In the genomic region with DNA sequence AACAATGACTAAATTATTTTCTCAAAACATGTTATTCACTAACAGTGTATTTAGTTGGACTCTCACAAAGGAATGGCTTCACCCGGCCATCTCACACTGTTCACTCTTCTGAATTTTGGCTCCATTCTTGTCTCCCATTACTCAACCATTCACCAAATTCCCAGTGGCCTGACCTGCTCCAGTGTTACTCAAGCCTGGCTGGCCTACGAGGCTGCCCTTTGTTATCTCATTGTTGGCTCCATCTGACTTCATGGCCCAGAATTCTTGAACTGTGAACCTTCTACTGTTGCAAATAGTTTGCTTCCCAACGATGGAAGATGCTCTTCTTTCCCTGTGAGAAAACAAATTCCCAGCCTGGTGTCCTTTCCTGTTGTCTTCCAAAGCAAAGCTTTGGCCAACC, we compare ENCODE assay signal across 21 mouse cellular contexts. TPM values are rescaled to one million over a fixed set of nuclear protein-coding genes. Genes with fewer than 3 reads are reported as not detected.
DNase-seq lines count a peak whose midpoint lies in the region; ATAC-seq lines count a peak whose summit lies in the region.
"Had no signal": no experiment of that assay in that cellular context is flagged by ENCODE, and none has a peak within 500 bp of the region (broad histone marks: within the 10 kb centered on the region; RNA-seq: fewer than 3 reads in every experiment).

No protein-coding gene starts in this region.

- ATAC-seq in kidney, embryonic 15.5 days (replicated peaks; ENCODE audit: low FRiP score): no peak
- ATAC-seq: forebrain, embryonic 14.5 days; intestine, postnatal 0 days had no signal

- no peaks in the 10 kb centered on the region for H3K36me3 ChIP-seq in kidney, embryonic 15.5 days
- H3K36me3 ChIP-seq: embryonic facial prominence, embryonic 15.5 days; hindbrain, embryonic 12.5 days; limb, embryonic 13.5 days; lung, embryonic 15.5 days; midbrain, embryonic 10.5 days; stomach, embryonic 15.5 days had no signal

- WGBS in kidney, embryonic 15.5 days: 82% methylated on average over 3 of the region's 3 CpGs

- H3K9ac ChIP-seq in kidney, embryonic 15.5 days: no peak overlapping the region
- H3K9ac ChIP-seq: embryonic facial prominence, embryonic 15.5 days; hindbrain, embryonic 12.5 days; limb, embryonic 13.5 days; liver, embryonic 14.5 days; lung, embryonic 15.5 days; stomach, embryonic 15.5 days had no signal

- no peaks in the 10 kb centered on the region for H3K4me1 ChIP-seq in kidney, embryonic 15.5 days
- H3K4me1 ChIP-seq: hindbrain, embryonic 12.5 days; limb, embryonic 13.5 days; lung, embryonic 15.5 days; midbrain, embryonic 10.5 days; stomach, embryonic 15.5 days had no signal

- no peaks in the 10 kb centered on the region for H3K9me3 ChIP-seq in kidney, embryonic 15.5 days (replicated peaks)
- H3K9me3 ChIP-seq: embryonic facial prominence, embryonic 15.5 days; hindbrain, embryonic 12.5 days; limb, embryonic 13.5 days; lung, embryonic 15.5 days; midbrain, embryonic 10.5 days; stomach, embryonic 15.5 days had no signal

- H3K27me3 ChIP-seq in kidney, embryonic 15.5 days: no peaks in the 10 kb centered on the region
- H3K27me3 ChIP-seq: embryonic facial prominence, embryonic 15.5 days; hindbrain, embryonic 12.5 days; limb, embryonic 13.5 days; lung, embryonic 15.5 days; stomach, embryonic 15.5 days had no signal

- H3K27ac ChIP-seq in kidney, embryonic 15.5 days: no peak overlapping the region
- H3K27ac ChIP-seq: embryonic facial prominence, embryonic 15.5 days; hindbrain, embryonic 12.5 days; limb, embryonic 13.5 days; liver, embryonic 14.5 days; lung, embryonic 15.5 days; midbrain, embryonic 10.5 days; stomach, embryonic 15.5 days had no signal

- H3K4me3 ChIP-seq in kidney, embryonic 15.5 days (replicated peaks): no peak overlapping the region
- H3K4me3 ChIP-seq: embryonic facial prominence, embryonic 15.5 days; hindbrain, embryonic 12.5 days; limb, embryonic 13.5 days; lung, embryonic 15.5 days; midbrain, embryonic 10.5 days; stomach, embryonic 15.5 days had no signal

- no peak overlapping the region for H3K4me2 ChIP-seq in kidney, embryonic 15.5 days
- H3K4me2 ChIP-seq: embryonic facial prominence, embryonic 15.5 days; hindbrain, embryonic 12.5 days; limb, embryonic 13.5 days; lung, embryonic 15.5 days; stomach, embryonic 15.5 days had no signal

- DNase-seq in adrenal gland, adult 8-10 months: peak; percentile 3
- no peak for DNase-seq in adrenal gland, adult 18-20 months (ENCODE audit: low spot score in 2 of 2)
- peak; percentile 95 for DNase-seq in heart, adult 11 months
- no peak for DNase-seq in heart, postnatal 4 days
- DNase-seq in kidney, adult 9 months: peak; percentile 4
- peak; percentile 87 for DNase-seq in adipocyte (ENCODE audit: low spot score)
- no peak for DNase-seq in testis, postnatal 14 days (ENCODE audit: low spot score)
- DNase-seq: cerebellum, adult 9-10 months; kidney, postnatal 4 days; thymus, adult 2 months; thymus, postnatal 4 days had no signal

RNA-seq across cellular contexts. Expression of a gene that starts 18.2 kb away (rescaled TPM):
- total RNA-seq in adrenal gland, adult 8-10 months (2022): 10 to 100 TPM in 2 of 4 experiments, 1 to 10 TPM in 2; 9.3 to 15.2 (median 11.9) TPM
- 10 to 100 TPM; 12.1 to 23.2 TPM for total RNA-seq in adrenal gland, adult 18-20 months (2021)
- total RNA-seq in heart, postnatal 4 days (2021): 10 to 100 TPM; 17.2 to 18.3 TPM
- 70.9 and 71.3 TPM in 2 replicates for polyA plus RNA-seq in kidney, embryonic 15.5 days (2015; fragmentation: Nextera tagmentation; extraction: Ambion mirVana)

Comparison
In these comparisons a context has a peak if more than half of its experiments do, and no peak if none do; other contexts are left out.
1. DNase-seq: peak in adrenal gland, adult 8-10 months (single experiment), heart, adult 11 months (single experiment), kidney, adult 9 months (single experiment) and adipocyte (single experiment); none in adrenal gland, adult 18-20 months (0 of 2), heart, postnatal 4 days (single experiment) and testis, postnatal 14 days (single experiment).